Mouse (Mus musculus): Measurements from ENCODE around the gene Dusp16.

GRCm38 (mm10) chr6:134804736-134805277, 12.4 kb upstream of the Dusp16 start:
- TF ChIP-seq CTCF (IDR thresholded peaks at IDR 0.05; ENCODE audit: borderline replicate concordance, control insufficient read depth, extremely low read depth, insufficient read depth, low read length, poor library complexity), result no peak
- TF ChIP-seq POLR2A (IDR thresholded peaks at IDR 0.05; ENCODE audit: control insufficient read depth, extremely low read depth, insufficient read depth, low read length, poor library complexity), result no peak
